Mouse (Mus musculus) stomach, embryonic 15.5 days (tissue): Measurements from ENCODE around the gene Gne. TPM values are rescaled to one million over a fixed set of nuclear protein-coding genes. Genes with fewer than 3 reads are reported as not detected.

Experiments
- ATAC-seq: fragments of 200-750 bp; cut with Nextera tagmentation; 2 replicates; pipeline ENCODE4 v1.8.0; 2017; ENCODE audit warnings: low read depth, moderate number of reproducible peaks, moderate TSS enrichment; ENCODE audit not compliant: insufficient read depth, low FRiP score
- H3K27ac ChIP-seq: fragments of 300-500 bp; sonication (generic); 2 replicates; pipeline ENCODE4 v1.5.1; 2015; ENCODE audit warnings: mild to moderate bottlenecking, inconsistent platforms
- H3K27me3 ChIP-seq: fragments of 300-500 bp; sonication (generic); replicated peaks from 2 replicates; pipeline ENCODE4 v1.6.1; 2015; ENCODE audit warnings: inconsistent platforms
- H3K36me3 ChIP-seq: fragments of 300-500 bp; sonication (generic); 2 replicates; pipeline ENCODE4 v1.6.1; 2015; ENCODE audit warnings: inconsistent platforms
- H3K4me1 ChIP-seq: fragments of 300-500 bp; sonication (generic); 2 replicates; pipeline ENCODE4 v1.6.1; 2015; ENCODE audit warnings: inconsistent platforms
- H3K4me2 ChIP-seq: fragments of 300-500 bp; sonication (generic); 2 replicates; pipeline ENCODE4 v1.6.1; 2015; ENCODE audit warnings: mild to moderate bottlenecking, inconsistent platforms
- H3K4me3 ChIP-seq: fragments of 300-500 bp; sonication (generic); replicated peaks from 2 replicates; pipeline ENCODE4 v1.5.1; 2015; ENCODE audit warnings: inconsistent platforms
- H3K9ac ChIP-seq: fragments of 300-500 bp; sonication (generic); 2 replicates; pipeline ENCODE4 v1.6.1; 2015; ENCODE audit warnings: inconsistent platforms
- H3K9me3 ChIP-seq: fragments of 300-500 bp; sonication (generic); 2 replicates; pipeline ENCODE4 v1.6.1; 2016; ENCODE audit warnings: inconsistent platforms
- WGBS: fragments of 180-500 bp; shearing (Covaris S2); methylation state at CpG from one replicate; pipeline ENCODE4 v1.1.7; 2015; 5-methylcytosine and 5-hydroxymethylcytosine counted together
- polyA plus RNA-seq: library from polyadenylated mRNA; unstranded; fragments of >200 nt; fragmentation: Nextera tagmentation; extraction: Ambion mirVana; gene quantifications from 2 replicates; pipeline ENCODE4 v1.2.1, GENCODE M21; 2015

Gene Gne
- polyA plus RNA-seq, 1 experiment from 2014 or later: 27.8 TPM

- H3K9me3 ChIP-seq: no peaks in the 10 kb centered on the region
- H3K27ac ChIP-seq: no peak overlapping the region
- H3K4me3 ChIP-seq: no peak overlapping the region
- WGBS: 92% methylated on average over 11 of the region's 11 CpGs
- H3K4me2 ChIP-seq: no peak overlapping the region
- H3K4me1 ChIP-seq: no peaks in the 10 kb centered on the region
- H3K27me3 ChIP-seq: no peaks in the 10 kb centered on the region
- ATAC-seq: no peak
- no peak overlapping the region for H3K9ac ChIP-seq
- H3K36me3 ChIP-seq: no peaks in the 10 kb centered on the region
These were observed 90.9 kb downstream of the Gne start for GRCm38 (mm10) chr4:43993072-43993471.

- Histone ChIP-seq H3K4me2 (no peak overlapping the region), H3K4me1 (no peaks in the 10 kb centered on the region), H3K27me3 (no peaks in the 10 kb centered on the region), H3K9ac (no peak overlapping the region), H3K36me3 (no peaks in the 10 kb centered on the region), H3K27ac (no peak overlapping the region), H3K4me3 (no peak overlapping the region), H3K9me3 (no peaks in the 10 kb centered on the region)
- WGBS: 83% methylated on average over 3 of the region's 3 CpGs
- no peak for ATAC-seq
These were observed 95.0 kb downstream of the Gne start for GRCm38 (mm10) chr4:43988976-43989375.

GRCm38 (mm10) chr4:43984326-43984725 lies 99.7 kb downstream of the Gne start:
- H3K4me3 ChIP-seq: no peak overlapping the region
- H3K27me3 ChIP-seq: no peaks in the 10 kb centered on the region
- no peaks in the 10 kb centered on the region for H3K9me3 ChIP-seq
- no peak overlapping the region for H3K27ac ChIP-seq
- H3K9ac ChIP-seq: no peak overlapping the region
- H3K4me2 ChIP-seq: no peak overlapping the region
- H3K4me1 ChIP-seq: peaks cover 11% of the 10 kb centered on the region
- no peak for ATAC-seq
- WGBS: 88% methylated on average over 19 of the region's 19 CpGs
- no peaks in the 10 kb centered on the region for H3K36me3 ChIP-seq

Other genes starting within 250 kb of the Gne start
- gene Olfr157, start 244.0 kb downstream of the Gne start, polyA plus RNA-seq: not detected in 2 replicates
- gene Olfr155, start 232.6 kb downstream of the Gne start, polyA plus RNA-seq: not detected in 2 replicates
- 21.8 and 22.4 TPM in 2 replicates for gene Reck, start 208.6 kb downstream of the Gne start, polyA plus RNA-seq
- 95.8 and 106 TPM in 2 replicates for gene Glipr2, start 126.8 kb downstream of the Gne start, polyA plus RNA-seq
- gene Ccin, start 100.7 kb downstream of the Gne start, polyA plus RNA-seq: not detected in 2 replicates
- gene Clta, start 79.7 kb downstream of the Gne start, polyA plus RNA-seq: 248 and 262 TPM in 2 replicates
- 16.1 and 19.4 TPM in 2 replicates for gene Rnf38, start 149.6 kb upstream of the Gne start, polyA plus RNA-seq
- 37.2 and 42.3 TPM in 2 replicates for gene Melk, start 216.7 kb upstream of the Gne start, polyA plus RNA-seq